Mouse (Mus musculus): ENCODE measurements around the gene Panx3. TPM values are rescaled to one million over a fixed set of nuclear protein-coding genes. Genes with fewer than 3 reads are reported as not detected.

The Panx3 gene
- polyA plus RNA-seq, 1 experiment = not detected

Other genes with a start within 250 kb of the Panx3 start
- 0.21 and 0.44 TPM in 2 replicates for gene Robo3, start 236.0 kb downstream of the Panx3 start, polyA plus RNA-seq (2012; rRNA removed)
- 6.3 and 11.2 TPM in 2 replicates for gene Msantd2, start 179.9 kb downstream of the Panx3 start, polyA plus RNA-seq (2012; rRNA removed)
- gene Esam, start 141.2 kb downstream of the Panx3 start, polyA plus RNA-seq (2012; rRNA removed) = 15.3 and 18.6 TPM in 2 replicates
- 2.3 and 2.6 TPM in 2 replicates for gene Vsig2, start 130.0 kb downstream of the Panx3 start, polyA plus RNA-seq (2012; rRNA removed)
- gene Nrgn, start 116.3 kb downstream of the Panx3 start, polyA plus RNA-seq (2012; rRNA removed) = 2.9 TPM in 2 replicates
- gene Siae, start 113.5 kb downstream of the Panx3 start, polyA plus RNA-seq (2012; rRNA removed) = 7.7 and 15.0 TPM in 2 replicates
- gene Spa17, start 55.5 kb downstream of the Panx3 start, polyA plus RNA-seq (2012; rRNA removed) = 0.30 and 0.60 TPM in 2 replicates
- gene Tbrg1, start 11.9 kb downstream of the Panx3 start, polyA plus RNA-seq (2012; rRNA removed) = 80.7 and 81.6 TPM in 2 replicates
- not detected in 2 replicates for gene Olfr160, start 47.0 kb upstream of the Panx3 start, polyA plus RNA-seq (2012; rRNA removed)
- gene Olfr874, start 75.9 kb upstream of the Panx3 start, polyA plus RNA-seq (2012; rRNA removed) = not detected in 2 replicates
- not detected in 2 replicates for gene Olfr875, start 102.6 kb upstream of the Panx3 start, polyA plus RNA-seq (2012; rRNA removed)
- not detected in 2 replicates for gene Olfr876, start 133.8 kb upstream of the Panx3 start, polyA plus RNA-seq (2012; rRNA removed)
- gene Olfr877, start 185.0 kb upstream of the Panx3 start, polyA plus RNA-seq (2012; rRNA removed) = not detected in 2 replicates
- gene Olfr145, start 227.5 kb upstream of the Panx3 start, polyA plus RNA-seq (2012; rRNA removed) = not detected in 2 replicates
- gene Olfr878, start 248.6 kb upstream of the Panx3 start, polyA plus RNA-seq (2012; rRNA removed) = not detected in 2 replicates

Data from large intestine, adult 2 months (tissue).